Mouse (Mus musculus) limb, embryonic 15.5 days (tissue): ENCODE measurements at regions not wholly inside any gene's neighbourhood (a gene's known extent, or its start where the extent isn't known, plus 50 kb on each side); places are given as distances from the start of the nearest gene placed in this dataset.
A peak's percentile ranks its signal among the peaks of the same experiment; 100 is the strongest.

Source experiments
- ATAC-seq: fragments of 200-750 bp; cut with Nextera tagmentation; 2 replicates; pipeline ENCODE4 v1.8.0; 2017; ENCODE audit warnings: low read depth, moderate TSS enrichment; ENCODE audit not compliant: insufficient number of reproducible peaks, low FRiP score, low TSS enrichment
- H3K27ac ChIP-seq: fragments of 300-500 bp; sonication (generic); 2 replicates; pipeline ENCODE4 v1.5.1; 2015; ENCODE audit warnings: moderate library complexity, mild to moderate bottlenecking, inconsistent platforms
- H3K27me3 ChIP-seq: fragments of 300-500 bp; sonication (generic); 2 replicates; pipeline ENCODE4 v1.6.1; 2015; ENCODE audit warnings: inconsistent platforms
- H3K36me3 ChIP-seq: fragments of 300-500 bp; sonication (generic); 2 replicates; pipeline ENCODE4 v1.6.1; 2015; ENCODE audit warnings: inconsistent platforms
- H3K4me1 ChIP-seq: fragments of 300-500 bp; sonication (generic); 2 replicates; pipeline ENCODE4 v1.6.1; 2015; ENCODE audit warnings: inconsistent platforms
- H3K4me2 ChIP-seq: fragments of 300-500 bp; sonication (generic); 2 replicates; pipeline ENCODE4 v1.6.1; 2015; ENCODE audit warnings: mild to moderate bottlenecking, inconsistent platforms
- H3K4me3 ChIP-seq: fragments of 300-500 bp; sonication (generic); 2 replicates; pipeline ENCODE4 v1.5.1; 2015; ENCODE audit warnings: mild to moderate bottlenecking, inconsistent platforms
- H3K9ac ChIP-seq: fragments of 300-500 bp; sonication (generic); 2 replicates; pipeline ENCODE4 v1.6.1; 2015; ENCODE audit warnings: inconsistent platforms
- H3K9me3 ChIP-seq: fragments of 300-500 bp; sonication (generic); 2 replicates; pipeline ENCODE4 v1.6.1; 2016; ENCODE audit warnings: inconsistent platforms
- WGBS: fragments of 180-500 bp; shearing (Covaris S2); methylation state at CpG from one replicate; pipeline ENCODE4 v1.1.7; 2015; 5-methylcytosine and 5-hydroxymethylcytosine counted together

DNA sequence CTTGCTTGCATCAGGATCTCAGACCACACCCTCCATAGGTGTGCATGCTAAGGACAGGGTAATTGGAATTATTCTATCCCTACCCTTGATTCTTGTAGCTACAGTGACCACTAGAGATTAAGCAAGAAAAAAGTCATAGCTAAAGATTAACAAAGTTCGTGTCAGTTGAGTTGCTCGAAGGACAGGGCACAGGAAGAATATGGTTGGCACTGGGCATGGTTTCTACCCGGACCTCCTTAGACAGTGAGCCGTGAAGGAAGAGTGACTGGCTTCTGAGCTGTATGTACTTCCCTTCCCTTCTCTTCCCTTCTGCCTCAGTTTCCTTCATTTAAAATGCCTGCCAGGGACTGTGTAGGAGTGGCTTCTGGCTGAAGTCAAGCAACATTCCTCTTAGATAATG lies 100.0 kb downstream of the Nfkbiz start:
- 92% methylated on average over 4 of the region's 4 CpGs for WGBS
- Histone ChIP-seq H3K27me3 (no peaks in the 10 kb centered on the region), H3K27ac (no peak overlapping the region), H3K4me3 (no peak overlapping the region), H3K9ac (no peak overlapping the region), H3K36me3 (no peaks in the 10 kb centered on the region), H3K4me1 (no peaks in the 10 kb centered on the region), H3K9me3 (no peaks in the 10 kb centered on the region), H3K4me2 (no peak overlapping the region)
- no peak for ATAC-seq

DNA sequence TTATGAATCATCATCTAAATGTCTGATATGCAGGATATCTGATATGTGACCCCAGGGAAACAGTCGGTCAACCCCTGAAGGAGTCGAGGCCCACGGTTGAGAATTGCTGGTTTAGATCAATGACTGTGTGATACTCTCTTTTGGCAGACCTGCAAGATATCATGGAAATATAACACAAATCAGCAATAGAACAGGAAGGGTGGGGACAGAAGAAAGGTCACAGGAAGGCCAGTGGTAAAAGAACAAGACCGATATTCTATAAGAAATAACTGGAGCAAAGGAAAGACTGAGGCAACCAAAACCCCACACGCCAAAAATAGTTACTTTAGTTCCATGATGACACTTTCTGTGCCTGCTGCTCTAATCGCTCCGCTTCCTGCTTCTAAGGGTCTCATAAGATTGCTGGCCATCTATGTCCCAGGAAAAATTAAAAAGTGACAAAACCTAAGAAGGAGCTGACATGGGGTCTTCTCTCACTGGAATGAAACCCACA lies 103.2 kb downstream of the Nfkbiz start:
- H3K4me3 ChIP-seq = no peak overlapping the region
- ATAC-seq = no peak
- 90% methylated on average over 7 of the region's 7 CpGs for WGBS
- no peaks in the 10 kb centered on the region for H3K4me1 ChIP-seq
- H3K4me2 ChIP-seq = no peak overlapping the region
- no peak overlapping the region for H3K9ac ChIP-seq
- no peaks in the 10 kb centered on the region for H3K27me3 ChIP-seq
- H3K36me3 ChIP-seq = no peaks in the 10 kb centered on the region
- H3K27ac ChIP-seq = no peak overlapping the region
- H3K9me3 ChIP-seq = no peaks in the 10 kb centered on the region

DNA sequence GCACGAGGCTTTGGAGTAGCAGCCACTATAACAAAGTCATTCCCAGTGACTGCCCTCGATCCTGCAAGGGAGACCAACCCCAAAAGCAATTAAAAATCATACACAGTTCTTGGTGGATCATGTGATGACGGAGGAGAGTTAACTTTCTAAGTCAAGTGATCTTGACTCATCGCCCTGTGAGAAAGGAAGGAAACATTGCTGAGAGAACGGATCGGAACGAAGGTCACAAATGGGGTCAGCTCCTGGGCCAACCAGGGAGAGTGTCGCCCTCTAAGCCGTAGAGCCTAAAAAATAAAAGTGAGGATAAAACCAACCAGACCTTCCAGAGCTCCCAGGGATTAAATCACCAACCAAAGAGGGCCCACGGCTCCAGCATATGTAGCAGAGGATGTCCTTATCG lies 104.4 kb downstream of the Nfkbiz start:
- Histone ChIP-seq H3K27ac (no peak overlapping the region), H3K27me3 (no peaks in the 10 kb centered on the region), H3K4me1 (no peaks in the 10 kb centered on the region), H3K4me2 (no peak overlapping the region), H3K9ac (no peak overlapping the region), H3K36me3 (no peaks in the 10 kb centered on the region), H3K4me3 (no peak overlapping the region), H3K9me3 (no peaks in the 10 kb centered on the region)
- WGBS = 76% methylated on average over 11 of the region's 11 CpGs
- ATAC-seq = no peak

DNA sequence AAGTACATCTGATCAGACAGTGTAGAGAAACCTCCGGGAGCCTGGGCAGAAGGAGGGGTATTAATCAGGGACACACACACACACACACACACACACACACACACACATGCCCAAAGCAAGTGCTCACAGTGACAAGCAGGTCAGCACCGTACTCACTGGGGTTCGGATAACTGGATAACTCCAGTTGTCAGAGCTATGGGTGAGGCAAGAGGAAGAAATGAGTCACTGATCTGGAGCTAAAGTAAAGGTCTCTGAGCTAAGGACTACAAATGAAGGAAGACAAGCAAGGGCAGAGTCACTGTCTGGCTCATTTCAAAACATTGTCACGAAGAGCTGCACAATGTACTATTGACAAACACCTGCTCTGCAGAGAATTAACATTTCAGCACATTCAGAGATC lies 104.9 kb downstream of the Nfkbiz start:
- no peaks in the 10 kb centered on the region for H3K36me3 ChIP-seq
- H3K27ac ChIP-seq = no peak overlapping the region
- no peaks in the 10 kb centered on the region for H3K27me3 ChIP-seq
- no peak overlapping the region for H3K9ac ChIP-seq
- 83% methylated on average over 4 of the region's 4 CpGs for WGBS
- no peaks in the 10 kb centered on the region for H3K4me1 ChIP-seq
- no peak overlapping the region for H3K4me2 ChIP-seq
- ATAC-seq = no peak
- H3K4me3 ChIP-seq = no peak overlapping the region
- H3K9me3 ChIP-seq = no peaks in the 10 kb centered on the region

DNA sequence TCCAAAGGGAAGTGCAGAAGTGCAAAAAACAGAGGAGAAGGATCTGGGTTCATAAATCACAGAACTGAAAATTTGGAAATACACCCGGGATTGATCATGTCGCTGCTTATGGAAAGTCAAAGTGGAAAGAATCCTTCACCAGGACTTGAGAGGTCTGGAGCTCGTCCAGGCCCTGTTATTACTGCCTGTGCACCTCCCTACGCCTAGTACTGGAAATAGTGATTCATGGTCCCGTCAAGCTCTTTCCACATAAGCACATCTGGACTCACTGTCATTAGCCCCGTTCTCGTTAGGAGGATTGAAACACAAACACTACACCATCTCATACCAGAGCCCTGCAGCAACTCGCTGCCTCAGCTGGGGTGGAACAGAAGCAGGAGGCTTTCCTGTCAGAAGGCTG lies 107.7 kb downstream of the Nfkbiz start:
- H3K9me3 ChIP-seq = no peaks in the 10 kb centered on the region
- no peak overlapping the region for H3K9ac ChIP-seq
- H3K4me1 ChIP-seq = no peaks in the 10 kb centered on the region
- H3K4me2 ChIP-seq = no peak overlapping the region
- ATAC-seq = peak; percentile 87
- H3K27me3 ChIP-seq = no peaks in the 10 kb centered on the region
- peak overlapping the region; percentile 68 for H3K27ac ChIP-seq
- H3K36me3 ChIP-seq = no peaks in the 10 kb centered on the region
- H3K4me3 ChIP-seq = no peak overlapping the region
- 26% methylated on average over 8 of the region's 8 CpGs for WGBS

DNA sequence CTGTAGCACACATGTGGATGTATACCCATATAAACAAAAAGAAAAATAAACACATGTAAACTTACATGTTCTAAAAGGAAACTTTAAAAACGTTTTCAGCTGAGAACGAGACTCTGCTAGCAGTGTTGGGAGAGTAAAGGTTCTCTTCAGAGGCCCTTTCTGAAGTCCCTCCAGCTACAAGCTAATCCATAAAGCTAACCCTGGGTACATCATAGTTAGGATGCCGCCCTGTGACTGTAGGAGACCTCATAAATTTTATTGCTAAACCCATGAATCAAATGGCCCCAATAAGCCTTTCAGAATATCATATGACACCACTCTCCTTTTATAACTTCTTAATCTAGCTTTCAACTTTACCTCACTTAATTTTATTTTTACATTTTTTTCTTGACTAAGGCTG lies 112.2 kb downstream of the Nfkbiz start:
- no peaks in the 10 kb centered on the region for H3K9me3 ChIP-seq
- 10% methylated on average over 3 of the region's 3 CpGs for WGBS
- no peaks in the 10 kb centered on the region for H3K36me3 ChIP-seq
- H3K4me1 ChIP-seq = no peaks in the 10 kb centered on the region
- no peaks in the 10 kb centered on the region for H3K27me3 ChIP-seq
- H3K9ac ChIP-seq = no peak overlapping the region
- no peak overlapping the region for H3K4me3 ChIP-seq
- ATAC-seq = no peak
- H3K27ac ChIP-seq = no peak overlapping the region
- no peak overlapping the region for H3K4me2 ChIP-seq

DNA sequence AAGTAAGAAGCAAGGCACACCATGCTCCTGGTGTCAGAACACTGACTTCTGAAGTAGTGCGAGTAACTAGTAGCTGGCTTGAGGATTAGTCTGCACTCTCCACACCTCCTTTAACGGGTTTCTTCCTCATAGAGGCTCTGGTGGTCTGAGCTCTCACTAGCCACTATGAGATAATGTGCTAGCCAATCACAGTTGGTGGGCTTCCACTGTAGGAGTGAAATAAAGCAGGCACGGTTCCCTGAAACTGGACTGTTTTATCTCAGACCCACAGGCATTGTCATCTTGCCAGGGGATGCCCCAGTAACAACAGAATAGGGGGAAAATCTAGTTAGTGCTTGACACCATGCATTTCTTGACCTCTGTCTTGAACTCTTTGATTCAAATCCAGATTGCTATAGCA lies 118.3 kb downstream of the Nfkbiz start:
- WGBS = 46% methylated on average over 3 of the region's 3 CpGs
- no peak overlapping the region for H3K9ac ChIP-seq
- no peak overlapping the region for H3K4me3 ChIP-seq
- no peaks in the 10 kb centered on the region for H3K9me3 ChIP-seq
- no peak for ATAC-seq
- no peak overlapping the region for H3K4me2 ChIP-seq
- no peak overlapping the region for H3K27ac ChIP-seq
- H3K4me1 ChIP-seq = no peaks in the 10 kb centered on the region
- no peaks in the 10 kb centered on the region for H3K27me3 ChIP-seq
- no peaks in the 10 kb centered on the region for H3K36me3 ChIP-seq

DNA sequence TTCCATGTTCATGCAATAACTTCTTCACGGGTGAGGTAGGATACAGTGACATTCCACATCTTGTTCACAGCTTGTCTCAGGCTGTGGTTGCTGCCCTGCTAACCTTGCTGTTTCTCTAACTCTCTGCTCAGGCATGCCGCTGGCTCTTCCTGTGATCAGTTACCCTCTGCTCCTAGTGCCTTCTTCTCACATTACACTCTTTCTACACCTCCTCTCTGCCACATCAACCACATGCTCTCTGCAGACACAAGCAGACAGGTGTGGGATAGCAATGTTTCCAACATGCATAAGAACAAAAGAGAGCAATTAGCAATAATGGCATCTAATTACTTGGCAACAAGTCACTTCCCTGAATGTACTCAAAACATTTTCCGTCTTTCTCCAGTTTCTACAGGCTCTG lies 128.7 kb downstream of the Nfkbiz start:
- H3K36me3 ChIP-seq = no peaks in the 10 kb centered on the region

DNA sequence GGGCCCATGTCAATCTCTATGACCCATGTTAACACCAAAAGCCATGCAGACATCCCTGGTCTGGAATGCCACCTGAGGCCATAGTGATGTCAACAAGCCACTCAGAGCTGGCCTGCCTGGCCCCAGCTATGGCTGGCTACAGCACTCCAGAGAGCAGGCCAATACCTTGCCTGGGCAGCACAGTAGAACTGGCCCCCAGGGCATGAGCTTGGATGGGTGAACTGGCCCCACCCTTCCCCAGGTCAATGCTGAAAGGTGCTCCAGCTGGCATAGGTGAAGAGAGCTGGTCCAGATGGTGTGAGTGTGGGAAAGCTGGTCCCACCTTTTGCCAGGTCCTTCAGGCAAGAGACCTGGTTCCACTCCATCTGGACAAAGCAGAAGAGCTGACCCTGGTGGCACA lies 132.2 kb downstream of the Nfkbiz start:
- Histone ChIP-seq H3K9ac (no peak overlapping the region), H3K4me2 (no peak overlapping the region), H3K4me3 (no peak overlapping the region), H3K27me3 (no peaks in the 10 kb centered on the region), H3K4me1 (no peaks in the 10 kb centered on the region), H3K36me3 (no peaks in the 10 kb centered on the region), H3K9me3 (no peaks in the 10 kb centered on the region), H3K27ac (no peak overlapping the region)
- no peak for ATAC-seq

More for the DNA sequence above, 128.7 kb downstream of the Nfkbiz start:
- H3K4me3 ChIP-seq = no peak overlapping the region
- WGBS = 38% methylated on average over 3 of the region's 3 CpGs
- no peak for ATAC-seq
- H3K4me2 ChIP-seq = no peak overlapping the region
- no peak overlapping the region for H3K27ac ChIP-seq
- H3K4me1 ChIP-seq = no peaks in the 10 kb centered on the region
- no peaks in the 10 kb centered on the region for H3K27me3 ChIP-seq
- no peaks in the 10 kb centered on the region for H3K9me3 ChIP-seq
- no peak overlapping the region for H3K9ac ChIP-seq

DNA sequence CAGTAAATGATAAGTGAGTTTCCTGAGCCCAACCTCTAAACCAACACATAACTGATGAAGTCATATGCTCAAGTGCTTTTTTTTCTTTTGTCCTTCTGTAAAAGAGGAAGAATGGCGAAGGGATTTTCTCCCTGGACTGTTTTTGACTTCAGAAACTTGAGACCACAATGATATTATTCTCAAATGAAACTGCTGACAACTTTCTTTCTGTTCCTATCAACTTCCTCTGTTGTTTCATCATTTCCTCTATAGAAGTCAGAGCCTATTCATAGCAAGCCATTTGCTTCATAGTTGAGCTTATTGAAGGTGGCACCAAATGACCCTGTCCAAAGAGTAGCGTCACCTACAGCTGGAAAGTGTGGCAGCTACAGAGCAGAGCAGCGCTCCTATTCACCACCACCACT lies 140.2 kb downstream of the Nfkbiz start:
- ATAC-seq = no peak
- Histone ChIP-seq H3K27ac (no peak overlapping the region), H3K4me1 (no peaks in the 10 kb centered on the region), H3K4me2 (no peak overlapping the region), H3K27me3 (no peaks in the 10 kb centered on the region), H3K4me3 (no peak overlapping the region), H3K36me3 (no peaks in the 10 kb centered on the region), H3K9ac (no peak overlapping the region), H3K9me3 (no peaks in the 10 kb centered on the region)
- 84% methylated on average over 3 of the region's 3 CpGs for WGBS

DNA sequence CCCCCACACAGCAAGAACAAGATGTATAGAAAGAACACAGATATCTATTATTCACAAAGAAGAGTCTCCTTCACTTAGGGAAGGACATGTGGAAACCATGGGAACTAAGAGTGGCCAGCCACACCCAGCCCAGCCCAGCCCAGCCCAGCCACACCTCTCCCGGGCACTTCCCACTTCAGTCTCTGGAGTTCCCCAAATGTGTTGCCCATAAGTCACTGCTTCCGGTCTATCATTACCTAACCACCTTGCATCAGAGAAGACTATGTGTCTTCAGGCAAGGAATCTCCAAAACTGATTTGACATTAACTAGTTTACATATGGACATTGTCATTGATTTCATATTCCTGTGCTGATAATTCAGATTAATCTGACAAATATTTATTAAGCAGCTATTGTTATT lies 147.6 kb downstream of the Nfkbiz start:
- H3K36me3 ChIP-seq = no peaks in the 10 kb centered on the region
- H3K4me3 ChIP-seq = no peak overlapping the region
- no peak for ATAC-seq
- 72% methylated on average over 2 of the region's 2 CpGs for WGBS
- no peak overlapping the region for H3K27ac ChIP-seq
- H3K4me1 ChIP-seq = no peaks in the 10 kb centered on the region
- no peaks in the 10 kb centered on the region for H3K9me3 ChIP-seq
- no peaks in the 10 kb centered on the region for H3K27me3 ChIP-seq
- no peak overlapping the region for H3K9ac ChIP-seq
- no peak overlapping the region for H3K4me2 ChIP-seq

DNA sequence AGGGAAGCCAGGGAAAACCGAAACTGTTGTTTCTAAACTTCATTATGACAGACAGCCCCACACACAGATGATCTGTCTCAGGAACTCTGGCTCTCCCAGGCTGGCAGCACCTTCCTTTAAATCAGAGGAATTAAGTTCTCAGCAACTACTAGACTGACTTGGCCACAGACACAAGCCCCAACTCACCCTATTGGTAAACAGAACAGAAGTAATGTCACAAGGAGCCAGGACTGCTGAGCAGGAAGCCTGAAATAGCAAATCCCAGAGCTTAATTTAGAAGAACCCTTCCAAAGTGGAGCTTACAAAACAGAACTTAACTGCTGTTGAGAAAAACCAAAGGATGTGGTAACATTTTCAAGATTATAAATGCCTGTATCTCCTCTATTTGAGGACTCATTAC lies 174.8 kb downstream of the Nfkbiz start:
- Histone ChIP-seq H3K36me3 (no peaks in the 10 kb centered on the region), H3K9me3 (no peaks in the 10 kb centered on the region), H3K4me2 (no peak overlapping the region), H3K9ac (no peak overlapping the region), H3K27me3 (no peaks in the 10 kb centered on the region), H3K27ac (no peak overlapping the region), H3K4me3 (no peak overlapping the region), H3K4me1 (no peaks in the 10 kb centered on the region)
- ATAC-seq = no peak
- WGBS = 86% methylated on average over 1 of the region's 1 CpGs

DNA sequence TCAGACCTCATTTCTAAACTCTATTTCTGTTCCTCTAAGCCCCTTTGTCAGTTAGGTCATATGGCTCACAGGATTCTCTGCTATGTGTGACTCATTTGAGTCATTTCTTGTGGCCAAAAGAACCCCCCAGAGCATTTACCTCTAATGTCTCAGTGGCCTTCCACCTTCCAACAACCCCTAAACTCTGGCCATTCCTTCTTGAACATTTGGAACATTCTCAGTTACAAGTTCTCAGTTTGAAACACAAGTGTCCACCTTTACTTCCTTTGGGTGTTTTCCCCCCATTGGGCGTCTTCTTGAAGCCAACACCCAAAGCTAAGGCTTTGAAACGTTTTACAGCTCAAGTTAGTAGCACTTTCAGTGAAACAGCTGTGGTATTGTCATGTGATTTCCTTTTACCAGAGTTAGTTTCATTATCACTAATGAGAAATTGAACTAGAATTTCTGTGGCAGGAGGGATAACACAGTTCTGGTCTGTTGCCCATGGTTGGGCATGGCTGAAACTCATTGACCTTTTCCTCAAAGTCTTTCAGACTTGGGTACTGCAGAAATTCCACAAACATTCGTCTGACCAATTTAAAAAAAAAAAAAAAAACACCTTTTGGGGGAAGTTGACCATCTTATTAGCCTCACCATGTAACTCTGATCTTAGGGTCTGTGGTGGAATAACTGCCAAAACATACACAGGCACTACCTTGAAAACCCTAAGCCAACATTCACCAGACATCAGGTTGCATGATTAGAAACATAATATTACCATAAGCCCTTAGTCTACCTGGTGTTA lies 201.8 kb downstream of the Nfkbiz start:
- H3K4me2 ChIP-seq = no peak overlapping the region
- WGBS = 48% methylated on average over 3 of the region's 3 CpGs
- ATAC-seq = no peak
- H3K27me3 ChIP-seq = no peaks in the 10 kb centered on the region
- H3K36me3 ChIP-seq = no peaks in the 10 kb centered on the region
- no peak overlapping the region for H3K4me3 ChIP-seq
- no peaks in the 10 kb centered on the region for H3K9me3 ChIP-seq
- H3K9ac ChIP-seq = no peak overlapping the region
- no peak overlapping the region for H3K27ac ChIP-seq
- H3K4me1 ChIP-seq = no peaks in the 10 kb centered on the region
